Mouse (Mus musculus): ENCODE data around the gene Slc22a16. TPM values are rescaled to one million over a fixed set of nuclear protein-coding genes. Genes with fewer than 3 reads are reported as not detected.

Gene Slc22a16
- total RNA-seq (2012; rRNA removed): not detected in 2 replicates
- not detected for polyA plus RNA-seq (2012; ENCODE audit: insufficient read depth in 1 of 2, insufficient read length in 2 of 2, low read depth in 1 of 2, low replicate concordance in 2 of 2, missing spikeins in 1 of 2)

GRCm38 (mm10) chr10:40570036-40570435 is at the start of gene Slc22a16:
Gene Slc22a16 (plus strand): TSS chr10:40570336.
- Histone ChIP-seq H3K27ac (ENCODE audit: control insufficient read depth, low read depth, low read length) (no peak within 1 kb of the TSS), H3K27me3 (ENCODE audit: control insufficient read depth in 1 of 2, insufficient read depth in 2 of 2, low read length in 2 of 2) (no peaks in the 10 kb centered on the region), H3K79me2 (ENCODE audit: control insufficient read depth, insufficient read depth, low read length, poor library complexity) (no peaks in the 10 kb centered on the region), H3K9ac (ENCODE audit: control insufficient read depth, low read depth, low read length, poor library complexity, severe bottlenecking) (no peak within 1 kb of the TSS), H3K9me3 (replicated peaks; ENCODE audit: insufficient read depth, low read length) (no peaks in the 10 kb centered on the region), H3K4me1 (ENCODE audit: control insufficient read depth in 1 of 2, insufficient read depth in 2 of 2, low read length in 2 of 2) (no peaks in the 10 kb centered on the region), H3K4me3 (ENCODE audit: control insufficient read depth in 1 of 2, insufficient read depth in 1 of 2, low read depth in 2 of 2, low read length in 2 of 2) (no peak within 1 kb of the TSS), H3K36me3 (ENCODE audit: control insufficient read depth in 1 of 2, insufficient read depth in 2 of 2, low read length in 2 of 2) (no peaks in the 10 kb centered on the region)
- TF ChIP-seq POLR2AphosphoS2 (IDR thresholded peaks at IDR 0.05; ENCODE audit: low read length): no peak
- no peak for TF ChIP-seq POLR2A (IDR thresholded peaks at IDR 0.05; ENCODE audit: control insufficient read depth in 1 of 2, insufficient read depth in 1 of 2, low read depth in 1 of 2, low read length in 2 of 2, poor library complexity in 1 of 2)
- no peak for TF ChIP-seq KAT2A (conservative IDR thresholded peaks at IDR 0.05; ENCODE audit: low read depth, low read length)
- TF ChIP-seq ZKSCAN1 (IDR thresholded peaks at IDR 0.05; ENCODE audit: low read depth, low read length): no peak
- TF ChIP-seq ELF1 (IDR thresholded peaks at IDR 0.05; ENCODE audit: low read depth, low read length): no peak
- TF ChIP-seq BHLHE40 (IDR thresholded peaks at IDR 0.05; ENCODE audit: borderline replicate concordance, low read depth, low read length): no peak
- no peak for TF ChIP-seq MYC (IDR thresholded peaks at IDR 0.05; ENCODE audit: low read depth, low read length)
- TF ChIP-seq HCFC1 (IDR thresholded peaks at IDR 0.05; ENCODE audit: low read depth, low read length): no peak
- no peak for DNase-seq (ENCODE audit: low read depth, low spot score)

DNA sequence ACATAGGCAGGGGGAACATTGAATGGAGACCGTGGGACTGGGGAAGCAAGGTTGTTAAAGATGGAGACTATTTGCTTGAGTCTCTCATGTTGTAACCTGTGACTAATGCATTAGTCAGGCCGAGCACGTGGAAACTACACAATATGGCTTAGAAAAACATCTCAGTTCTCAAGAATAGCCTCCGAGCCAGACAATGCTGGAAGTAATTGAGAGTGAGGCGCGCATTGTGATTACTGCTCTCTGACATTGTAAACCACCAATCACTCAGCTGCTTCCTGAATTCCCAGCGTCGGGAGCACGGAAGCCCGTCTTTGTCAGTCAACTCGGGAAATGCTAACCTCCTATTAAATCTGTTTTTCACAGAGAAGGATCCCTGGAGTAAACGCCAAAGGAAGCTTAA is 48.6 kb upstream of the Slc22a16 start:
- Histone ChIP-seq H3K79me2 (ENCODE audit: control insufficient read depth, insufficient read depth, low read length, poor library complexity) (no peaks in the 10 kb centered on the region), H3K4me3 (ENCODE audit: control insufficient read depth in 1 of 2, insufficient read depth in 1 of 2, low read depth in 2 of 2, low read length in 2 of 2) (no peak overlapping the region), H3K27ac (ENCODE audit: control insufficient read depth, low read depth, low read length) (no peak overlapping the region), H3K4me1 (ENCODE audit: control insufficient read depth in 1 of 2, insufficient read depth in 2 of 2, low read length in 2 of 2) (peaks cover 4 to 11% of the 10 kb centered on the region in 2 experiments; a peak in 3 of 4 replicates), H3K36me3 (ENCODE audit: control insufficient read depth in 1 of 2, insufficient read depth in 2 of 2, low read length in 2 of 2) (peaks cover 0 to 2% of the 10 kb centered on the region in 2 experiments; a peak in 1 of 4 replicates), H3K27me3 (ENCODE audit: control insufficient read depth in 1 of 2, insufficient read depth in 2 of 2, low read length in 2 of 2) (no peaks in the 10 kb centered on the region; a peak in 1 of 4 replicates), H3K9ac (ENCODE audit: control insufficient read depth, low read depth, low read length, poor library complexity, severe bottlenecking) (no peak overlapping the region), H3K9me3 (replicated peaks; ENCODE audit: insufficient read depth, low read length) (no peaks in the 10 kb centered on the region)
- TF ChIP-seq ZKSCAN1 (IDR thresholded peaks at IDR 0.05; ENCODE audit: low read depth, low read length) (no peak), TAL1 (IDR thresholded peaks at IDR 0.05; ENCODE audit: low read length) (no peak), ETS1 (IDR thresholded peaks at IDR 0.05; ENCODE audit: low read depth, low read length) (no peak), RCOR1 (IDR thresholded peaks at IDR 0.05; ENCODE audit: low read depth, low read length) (no peak), E2F4 (IDR thresholded peaks at IDR 0.05; ENCODE audit: borderline replicate concordance, low read depth, low read length) (no peak), GATA1 (IDR thresholded peaks at IDR 0.05; ENCODE audit: low read depth, low read length) (no peak), NRF1 (IDR thresholded peaks at IDR 0.05; ENCODE audit: insufficient read depth, low read depth, low read length, poor library complexity, severe bottlenecking) (no peak), USF1 (IDR thresholded peaks at IDR 0.05; ENCODE audit: low read depth, low read length) (no peak), CHD1 (IDR thresholded peaks at IDR 0.05; ENCODE audit: low read depth, low read length) (no peak), CTCF (IDR thresholded peaks at IDR 0.05 in 2 of 3, conservative IDR thresholded peaks at IDR 0.05 in 1 of 3; ENCODE audit: control insufficient read depth in 1 of 3, insufficient read depth in 1 of 3, low read depth in 2 of 3, low read length in 3 of 3, poor library complexity in 1 of 3, severe bottlenecking in 1 of 3) (no peak), GABPA (IDR thresholded peaks at IDR 0.05; ENCODE audit: low read depth, low read length) (no peak), TBP (IDR thresholded peaks at IDR 0.05; ENCODE audit: low read depth, low read length) (no peak), MAZ (IDR thresholded peaks at IDR 0.05; ENCODE audit: low read depth, low read length) (no peak), USF2 (IDR thresholded peaks at IDR 0.05; ENCODE audit: borderline replicate concordance in 1 of 2, insufficient read depth in 1 of 2, low read depth in 1 of 2, low read length in 2 of 2) (no peak), BHLHE40 (IDR thresholded peaks at IDR 0.05; ENCODE audit: borderline replicate concordance, low read depth, low read length) (no peak), CHD2 (IDR thresholded peaks at IDR 0.05; ENCODE audit: low read length) (no peak), MEF2A (IDR thresholded peaks at IDR 0.05; ENCODE audit: extremely low read depth, insufficient replicate concordance, low read depth, low read length, poor library complexity, severe bottlenecking) (no peak), ZC3H11A (IDR thresholded peaks at IDR 0.05; ENCODE audit: low read depth, low read length) (no peak)
- no peak for DNase-seq (ENCODE audit: low read depth, low spot score)

All from MEL (cell line).